Mouse (Mus musculus): Measurements from ENCODE around the gene Ap1b1. TPM values are rescaled to one million over a fixed set of nuclear protein-coding genes. Genes with fewer than 3 reads are reported as not detected.
A peak's percentile ranks its signal among the peaks of the same experiment; 100 is the strongest.
"Not testable (repeated sequence)": the region's sequence is repeated elsewhere in the genome, so short reads cannot be mapped to it uniquely, and the experiment has no call there.

Gene Ap1b1
- polyA plus RNA-seq, 1 experiment from 2014 or later, result 91.7 TPM

DNA sequence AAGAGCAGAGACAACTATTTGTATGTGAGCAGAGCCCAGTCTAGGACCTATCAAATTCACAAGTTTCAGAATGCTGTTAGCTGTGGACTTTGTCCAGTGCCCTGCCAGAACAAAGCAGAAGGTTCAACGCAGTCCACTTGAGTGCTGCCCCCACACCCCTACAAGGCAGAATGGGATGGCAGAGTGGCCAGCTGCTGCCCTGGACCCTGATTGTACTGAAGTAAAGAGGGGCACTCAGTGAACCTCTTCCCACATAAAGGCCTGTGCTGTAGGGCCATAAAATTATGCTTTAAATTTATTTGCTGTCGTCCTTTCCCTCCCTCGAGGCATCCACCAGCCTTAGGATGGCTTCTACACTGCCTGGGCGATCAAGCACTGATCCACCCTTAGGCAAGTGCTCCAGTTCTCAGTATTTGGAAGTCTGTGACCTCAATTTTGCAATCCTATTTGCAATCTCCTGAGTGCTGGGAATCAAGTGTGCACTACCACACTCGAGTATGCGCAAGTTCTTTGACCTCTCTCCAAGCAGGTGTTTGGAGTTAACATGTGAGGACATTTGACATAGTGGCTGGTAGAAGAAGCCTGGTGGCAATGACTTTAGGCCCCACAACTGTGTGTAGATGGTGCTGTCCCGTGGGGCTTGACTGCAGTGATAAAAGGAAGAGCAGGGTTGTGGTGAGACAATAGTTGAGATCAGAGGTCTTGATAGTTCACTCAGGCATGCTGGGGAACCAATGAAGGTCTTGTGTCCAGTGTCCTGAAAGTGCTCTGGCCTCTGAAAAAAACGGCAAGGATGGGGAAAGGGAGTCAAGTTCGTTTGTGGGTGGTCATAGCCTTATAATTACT is 81.7 kb downstream of the Ap1b1 start:
- WGBS, result 83% methylated on average over 9 of the region's 9 CpGs
- no peak overlapping the region for H3K9ac ChIP-seq
- DNase-seq (ENCODE audit: low spot score) (no peak), ATAC-seq (ENCODE audit: low FRiP score) (no peak)
- H3K4me3 ChIP-seq (replicated peaks; ENCODE audit: low read length), result no peak overlapping the region
- peaks cover 15% of the 10 kb centered on the region for H3K4me1 ChIP-seq (replicated peaks; ENCODE audit: control insufficient read depth, insufficient read depth, low read length)
- no peak overlapping the region for H3K4me2 ChIP-seq (replicated peaks)
- H3K36me3 ChIP-seq (replicated peaks; ENCODE audit: control insufficient read depth, insufficient read depth), result peaks cover 57% of the 10 kb centered on the region
- H3K27ac ChIP-seq, result no peak overlapping the region
- H3K27me3 ChIP-seq (ENCODE audit: control insufficient read depth, insufficient read depth, low read length), result peaks cover 15% of the 10 kb centered on the region
- no peaks in the 10 kb centered on the region for H3K9me3 ChIP-seq (ENCODE audit: control insufficient read depth, low read length)

GRCm38 (mm10) chr11:5074882-5075281 is 88.3 kb downstream of the Ap1b1 start:
- Histone ChIP-seq H3K4me2 (replicated peaks) (no peak overlapping the region), H3K36me3 (replicated peaks; ENCODE audit: control insufficient read depth, insufficient read depth) (peaks cover 87% of the 10 kb centered on the region), H3K9ac (no peak overlapping the region), H3K4me3 (replicated peaks; ENCODE audit: low read length) (no peak overlapping the region), H3K9me3 (ENCODE audit: control insufficient read depth, low read length) (no peaks in the 10 kb centered on the region), H3K4me1 (replicated peaks; ENCODE audit: control insufficient read depth, insufficient read depth, low read length) (no peaks in the 10 kb centered on the region), H3K27ac (no peak overlapping the region), H3K27me3 (ENCODE audit: control insufficient read depth, insufficient read depth, low read length) (no peaks in the 10 kb centered on the region)
- WGBS, result 69% methylated on average over 4 of the region's 4 CpGs
- DNase-seq (ENCODE audit: low spot score), result no peak
- ATAC-seq (ENCODE audit: low FRiP score), result 0 out of 2 replicates have a peak, but pooled peaks have one; percentile 43

- no peaks in the 10 kb centered on the region for H3K4me1 ChIP-seq (replicated peaks; ENCODE audit: control insufficient read depth, insufficient read depth, low read length)
- H3K4me2 ChIP-seq (replicated peaks), result no peak overlapping the region
- ATAC-seq (ENCODE audit: low FRiP score) (no peak), DNase-seq (ENCODE audit: low spot score) (no peak)
- no peak overlapping the region for H3K9ac ChIP-seq
- H3K36me3 ChIP-seq (replicated peaks; ENCODE audit: control insufficient read depth, insufficient read depth), result peaks cover 87% of the 10 kb centered on the region
- no peaks in the 10 kb centered on the region for H3K27me3 ChIP-seq (ENCODE audit: control insufficient read depth, insufficient read depth, low read length)
- no peak overlapping the region for H3K4me3 ChIP-seq (replicated peaks; ENCODE audit: low read length)
- H3K27ac ChIP-seq, result no peak overlapping the region
- H3K9me3 ChIP-seq (ENCODE audit: control insufficient read depth, low read length), result no peaks in the 10 kb centered on the region
These were observed 89.1 kb downstream of the Ap1b1 start for GRCm38 (mm10) chr11:5075760-5076159.

DNA sequence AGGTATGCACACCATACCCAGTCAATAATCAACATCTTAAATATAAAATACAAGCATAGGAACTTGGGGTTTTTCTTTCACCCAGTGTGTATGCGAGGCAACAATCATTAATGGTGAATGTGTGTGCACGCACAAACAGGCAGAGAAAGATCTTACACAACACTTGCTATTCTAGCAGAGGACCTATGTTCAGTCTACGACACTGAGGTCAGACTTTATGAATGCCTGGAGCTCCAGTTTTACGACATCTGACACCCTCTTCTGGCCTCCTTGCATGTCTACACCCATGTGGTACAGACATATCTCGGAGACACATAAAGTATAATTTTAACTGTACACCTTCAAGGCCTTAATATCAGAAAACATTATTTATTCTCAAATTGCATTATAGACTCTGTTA is 90.2 kb downstream of the Ap1b1 start:
- not testable (repeated sequence) for DNase-seq (ENCODE audit: low spot score); H3K4me1 ChIP-seq (replicated peaks; ENCODE audit: control insufficient read depth, insufficient read depth, low read length); ATAC-seq (ENCODE audit: low FRiP score); H3K4me3 ChIP-seq (replicated peaks; ENCODE audit: low read length); H3K27me3 ChIP-seq (ENCODE audit: control insufficient read depth, insufficient read depth, low read length); H3K27ac ChIP-seq; H3K9ac ChIP-seq; H3K9me3 ChIP-seq (ENCODE audit: control insufficient read depth, low read length); H3K4me2 ChIP-seq (replicated peaks)
- 93% methylated on average over 4 of the region's 5 CpGs for WGBS
- peaks cover 83% of the 10 kb centered on the region for H3K36me3 ChIP-seq (replicated peaks; ENCODE audit: control insufficient read depth, insufficient read depth)

DNA sequence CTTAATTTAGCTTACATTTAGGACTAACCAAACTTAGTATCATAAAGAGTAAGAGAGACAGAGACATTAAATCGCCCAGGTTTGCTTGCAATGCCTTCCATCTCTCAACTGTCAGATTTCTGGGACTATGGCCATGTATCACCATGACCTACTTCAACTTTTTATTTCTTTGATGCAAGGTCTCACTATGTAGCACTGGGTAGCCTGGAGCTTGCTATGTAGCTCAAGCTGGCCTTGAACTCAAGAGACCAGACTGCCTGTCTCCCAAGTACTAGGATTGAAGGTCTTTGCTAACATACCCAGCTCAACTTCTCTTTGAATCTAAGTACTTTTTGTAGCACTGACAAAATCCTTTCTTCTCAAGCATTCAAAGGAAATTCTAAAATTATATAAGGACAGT is 102.5 kb downstream of the Ap1b1 start:
- H3K36me3 ChIP-seq (replicated peaks; ENCODE audit: control insufficient read depth, insufficient read depth), result peaks cover 92% of the 10 kb centered on the region
- 95% methylated on average over 1 of the region's 1 CpGs for WGBS
- no peak for ATAC-seq (ENCODE audit: low FRiP score)

DNA sequence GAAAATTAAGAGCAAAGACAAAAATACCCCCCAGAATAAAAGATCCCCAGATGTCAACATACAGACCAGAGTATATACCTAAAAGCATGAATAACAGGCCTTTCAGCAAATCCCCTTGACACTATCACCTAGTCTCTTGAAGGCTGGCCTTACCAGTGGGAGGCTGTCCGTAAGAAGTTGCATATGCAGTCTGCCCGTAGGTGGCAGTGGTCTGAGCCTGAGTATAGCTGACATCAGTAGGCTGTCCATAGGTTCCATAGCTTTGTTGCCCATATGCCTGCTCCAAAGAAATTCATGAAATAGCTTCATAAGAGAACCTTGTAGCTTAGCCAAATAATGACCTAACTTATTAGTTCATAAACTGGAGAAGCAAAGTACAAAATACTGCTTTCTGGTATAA is 105.1 kb downstream of the Ap1b1 start:
- no peaks in the 10 kb centered on the region for H3K9me3 ChIP-seq (ENCODE audit: control insufficient read depth, low read length)
- H3K27me3 ChIP-seq (ENCODE audit: control insufficient read depth, insufficient read depth, low read length), result no peaks in the 10 kb centered on the region
- H3K4me2 ChIP-seq (replicated peaks), result no peak overlapping the region
- H3K9ac ChIP-seq, result no peak overlapping the region
- H3K4me3 ChIP-seq (replicated peaks; ENCODE audit: low read length), result no peak overlapping the region
- peaks cover 66% of the 10 kb centered on the region for H3K36me3 ChIP-seq (replicated peaks; ENCODE audit: control insufficient read depth, insufficient read depth)
- H3K4me1 ChIP-seq (replicated peaks; ENCODE audit: control insufficient read depth, insufficient read depth, low read length), result peaks cover 10% of the 10 kb centered on the region
- no peak overlapping the region for H3K27ac ChIP-seq
- no peak for ATAC-seq (ENCODE audit: low FRiP score)
- DNase-seq (ENCODE audit: low spot score), result no peak
- 37% methylated on average over 2 of the region's 2 CpGs for WGBS

More for the DNA sequence above, 102.5 kb downstream of the Ap1b1 start:
- Histone ChIP-seq H3K4me3 (replicated peaks; ENCODE audit: low read length) (no peak overlapping the region), H3K27me3 (ENCODE audit: control insufficient read depth, insufficient read depth, low read length) (no peaks in the 10 kb centered on the region), H3K4me2 (replicated peaks) (no peak overlapping the region), H3K9ac (no peak overlapping the region), H3K27ac (no peak overlapping the region), H3K4me1 (replicated peaks; ENCODE audit: control insufficient read depth, insufficient read depth, low read length) (no peaks in the 10 kb centered on the region; the same call in 1 of the 2 replicates), H3K9me3 (ENCODE audit: control insufficient read depth, low read length) (no peaks in the 10 kb centered on the region)
- DNase-seq (ENCODE audit: low spot score), result no peak

Small RNAs within 50 kb of the gene (microRNA-seq; reads per million reads assigned to microRNA genes)
- not detected for gene Gm47296

Other genes with a start within 250 kb of the Ap1b1 start
- 2.2 and 2.5 TPM in 2 replicates for gene Cabp7, start 240.0 kb upstream of the Ap1b1 start, polyA plus RNA-seq (2014; fragmentation: Nextera tagmentation; extraction: Ambion mirVana)
- gene Nf2, start 137.3 kb upstream of the Ap1b1 start, polyA plus RNA-seq (2014; fragmentation: Nextera tagmentation; extraction: Ambion mirVana), result 63.9 and 65.5 TPM in 2 replicates
- gene Nipsnap1, start 112.9 kb upstream of the Ap1b1 start, polyA plus RNA-seq (2014; fragmentation: Nextera tagmentation; extraction: Ambion mirVana), result 116 and 118 TPM in 2 replicates
- gene Thoc5, start 91.5 kb upstream of the Ap1b1 start, polyA plus RNA-seq (2014; fragmentation: Nextera tagmentation; extraction: Ambion mirVana), result 53.3 TPM in 2 replicates
- gene Nefh, start 38.8 kb upstream of the Ap1b1 start, polyA plus RNA-seq (2014; fragmentation: Nextera tagmentation; extraction: Ambion mirVana), result 11.8 and 17.9 TPM in 2 replicates
- 1.0 and 1.8 TPM in 2 replicates for gene Rasl10a, start 71.3 kb downstream of the Ap1b1 start, polyA plus RNA-seq (2014; fragmentation: Nextera tagmentation; extraction: Ambion mirVana)
- 24.9 and 28.9 TPM in 2 replicates for gene Gas2l1, start 78.5 kb downstream of the Ap1b1 start, polyA plus RNA-seq (2014; fragmentation: Nextera tagmentation; extraction: Ambion mirVana)
- gene Rhbdd3, start 112.1 kb downstream of the Ap1b1 start, polyA plus RNA-seq (2014; fragmentation: Nextera tagmentation; extraction: Ambion mirVana), result 39.7 and 44.5 TPM in 2 replicates
- gene Ewsr1, start 112.4 kb downstream of the Ap1b1 start, polyA plus RNA-seq (2014; fragmentation: Nextera tagmentation; extraction: Ambion mirVana), result 267 and 288 TPM in 2 replicates
- gene Emid1, start 165.4 kb downstream of the Ap1b1 start, polyA plus RNA-seq (2014; fragmentation: Nextera tagmentation; extraction: Ambion mirVana), result 14.7 and 17.8 TPM in 2 replicates